Mouse (Mus musculus): ENCODE measurements at regions not wholly inside any gene's neighbourhood (a gene's known extent, or its start where the extent isn't known, plus 50 kb on each side); places are given as distances from the start of the nearest gene placed in this dataset.
"Not testable (repeated sequence)": the region's sequence is repeated elsewhere in the genome, so short reads cannot be mapped to it uniquely, and the experiment has no call there.

- H3K27me3 ChIP-seq (ENCODE audit: control insufficient read depth, insufficient read depth, low read length) = no peaks in the 10 kb centered on the region
- TF ChIP-seq POLR2A (IDR thresholded peaks at IDR 0.05; ENCODE audit: control insufficient read depth, extremely low read depth, insufficient read depth, low read length, poor library complexity) (no peak), CTCF (IDR thresholded peaks at IDR 0.05; ENCODE audit: borderline replicate concordance, control insufficient read depth, extremely low read depth, insufficient read depth, low read length, poor library complexity) (no peak)
- H3K4me1 ChIP-seq (replicated peaks; ENCODE audit: control insufficient read depth, insufficient read depth, low read length) = no peaks in the 10 kb centered on the region
- DNase-seq = no peak
- 65% methylated on average over 3 of the region's 3 CpGs for WGBS
- H3K4me3 ChIP-seq (ENCODE audit: control insufficient read depth, insufficient read depth, low read length) = no peak overlapping the region
- H3K36me3 ChIP-seq (ENCODE audit: control insufficient read depth, insufficient read depth, low read length) = no peaks in the 10 kb centered on the region
- H3K27ac ChIP-seq (ENCODE audit: control insufficient read depth, insufficient read depth, low read length) = no peak overlapping the region
Measured at GRCm38 (mm10) chr10:45866860-45867259, 289.2 kb downstream of the Hace1 start.

- Histone ChIP-seq H3K27me3 (ENCODE audit: control insufficient read depth, insufficient read depth, low read length) (no peaks in the 10 kb centered on the region), H3K4me3 (ENCODE audit: control insufficient read depth, insufficient read depth, low read length) (no peak overlapping the region), H3K27ac (ENCODE audit: control insufficient read depth, insufficient read depth, low read length) (no peak overlapping the region), H3K4me1 (replicated peaks; ENCODE audit: control insufficient read depth, insufficient read depth, low read length) (no peaks in the 10 kb centered on the region), H3K36me3 (ENCODE audit: control insufficient read depth, insufficient read depth, low read length) (no peaks in the 10 kb centered on the region)
- TF ChIP-seq POLR2A (IDR thresholded peaks at IDR 0.05; ENCODE audit: control insufficient read depth, extremely low read depth, insufficient read depth, low read length, poor library complexity) = no peak
- TF ChIP-seq CTCF (IDR thresholded peaks at IDR 0.05; ENCODE audit: borderline replicate concordance, control insufficient read depth, extremely low read depth, insufficient read depth, low read length, poor library complexity) = no peak
- no peak for DNase-seq
- WGBS = 91% methylated on average over 4 of the region's 4 CpGs
Measured at GRCm38 (mm10) chr10:45871028-45871427, 293.4 kb downstream of the Hace1 start.

- Histone ChIP-seq H3K27ac (ENCODE audit: control insufficient read depth, insufficient read depth, low read length) (no peak overlapping the region), H3K27me3 (ENCODE audit: control insufficient read depth, insufficient read depth, low read length) (no peaks in the 10 kb centered on the region), H3K4me3 (ENCODE audit: control insufficient read depth, insufficient read depth, low read length) (no peak overlapping the region), H3K4me1 (replicated peaks; ENCODE audit: control insufficient read depth, insufficient read depth, low read length) (no peaks in the 10 kb centered on the region), H3K36me3 (ENCODE audit: control insufficient read depth, insufficient read depth, low read length) (no peaks in the 10 kb centered on the region)
- TF ChIP-seq POLR2A (IDR thresholded peaks at IDR 0.05; ENCODE audit: control insufficient read depth, extremely low read depth, insufficient read depth, low read length, poor library complexity) (no peak), CTCF (IDR thresholded peaks at IDR 0.05; ENCODE audit: borderline replicate concordance, control insufficient read depth, extremely low read depth, insufficient read depth, low read length, poor library complexity) (no peak)
- no peak for DNase-seq
- WGBS = 93% methylated on average over 4 of the region's 4 CpGs
Measured at GRCm38 (mm10) chr10:45872007-45872890, 294.6 kb downstream of the Hace1 start.

DNA sequence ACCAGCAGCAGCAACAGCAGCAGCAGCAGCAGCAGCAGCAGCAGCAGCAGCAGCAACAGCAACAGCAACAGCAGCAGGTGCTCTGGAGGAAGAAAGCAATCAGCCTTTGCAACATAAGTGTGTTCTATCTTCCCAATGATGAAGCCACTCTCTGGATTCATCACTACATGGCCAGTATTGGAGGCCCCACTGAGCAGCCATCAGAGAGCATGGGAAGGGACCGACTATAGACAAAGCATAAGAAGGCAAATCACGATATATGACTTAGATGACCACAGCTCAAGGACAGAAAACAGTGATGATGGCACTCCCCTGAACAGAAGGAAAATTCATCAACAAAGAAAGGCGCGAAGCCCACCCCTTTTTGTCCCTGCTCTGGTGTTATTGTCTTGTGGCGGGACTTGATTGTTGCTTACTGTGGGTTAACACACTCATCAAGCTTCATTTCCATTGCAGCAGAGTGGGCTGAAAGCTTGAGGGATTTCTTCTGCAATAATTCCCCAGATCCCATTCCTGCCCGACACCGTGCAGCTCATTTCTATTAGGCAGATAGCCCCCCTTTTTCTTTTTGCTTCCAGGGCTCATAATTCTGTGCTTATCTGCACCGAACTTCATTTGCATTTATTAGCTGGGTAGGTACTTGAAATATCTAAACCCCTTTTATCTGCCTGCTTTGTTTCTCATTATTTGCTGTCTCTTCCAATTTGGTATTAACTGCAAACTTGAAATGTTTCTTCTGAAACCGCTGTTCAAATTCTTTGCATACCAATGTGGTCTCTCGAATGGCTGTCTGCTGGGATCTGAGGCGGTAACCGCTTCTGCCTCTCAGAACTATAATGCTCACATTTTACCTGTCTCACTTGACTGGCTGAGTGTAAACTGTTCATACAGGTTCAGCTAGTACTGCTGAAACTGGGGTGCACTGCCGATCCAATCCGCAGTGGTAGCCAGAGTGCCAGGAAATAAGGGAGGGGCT lies 296.5 kb downstream of the Hace1 start:
- Histone ChIP-seq H3K27ac (ENCODE audit: control insufficient read depth, insufficient read depth, low read length) (no peak overlapping the region), H3K4me1 (replicated peaks; ENCODE audit: control insufficient read depth, insufficient read depth, low read length) (no peaks in the 10 kb centered on the region), H3K27me3 (ENCODE audit: control insufficient read depth, insufficient read depth, low read length) (no peaks in the 10 kb centered on the region), H3K36me3 (ENCODE audit: control insufficient read depth, insufficient read depth, low read length) (no peaks in the 10 kb centered on the region), H3K4me3 (ENCODE audit: control insufficient read depth, insufficient read depth, low read length) (no peak overlapping the region)
- WGBS = 92% methylated on average over 14 of the region's 14 CpGs
- TF ChIP-seq POLR2A (IDR thresholded peaks at IDR 0.05; ENCODE audit: control insufficient read depth, extremely low read depth, insufficient read depth, low read length, poor library complexity) = no peak
- TF ChIP-seq CTCF (IDR thresholded peaks at IDR 0.05; ENCODE audit: borderline replicate concordance, control insufficient read depth, extremely low read depth, insufficient read depth, low read length, poor library complexity) = no peak
- no peak for DNase-seq

- not testable (repeated sequence) for DNase-seq; H3K4me1 ChIP-seq (replicated peaks; ENCODE audit: control insufficient read depth, insufficient read depth, low read length); H3K27ac ChIP-seq (ENCODE audit: control insufficient read depth, insufficient read depth, low read length); H3K27me3 ChIP-seq (ENCODE audit: control insufficient read depth, insufficient read depth, low read length); H3K4me3 ChIP-seq (ENCODE audit: control insufficient read depth, insufficient read depth, low read length); H3K36me3 ChIP-seq (ENCODE audit: control insufficient read depth, insufficient read depth, low read length)
- WGBS = 97% methylated on average over 20 of the region's 20 CpGs
Measured at GRCm38 (mm10) chr10:45875287-45875686, 297.7 kb downstream of the Hace1 start.

- WGBS = 96% methylated on average over 1 of the region's 1 CpGs
- H3K4me3 ChIP-seq (ENCODE audit: control insufficient read depth, insufficient read depth, low read length) = no peak overlapping the region
- H3K27ac ChIP-seq (ENCODE audit: control insufficient read depth, insufficient read depth, low read length) = no peak overlapping the region
- H3K27me3 ChIP-seq (ENCODE audit: control insufficient read depth, insufficient read depth, low read length) = no peaks in the 10 kb centered on the region
- no peak for DNase-seq
- TF ChIP-seq POLR2A (IDR thresholded peaks at IDR 0.05; ENCODE audit: control insufficient read depth, extremely low read depth, insufficient read depth, low read length, poor library complexity) = no peak
- no peak for TF ChIP-seq CTCF (IDR thresholded peaks at IDR 0.05; ENCODE audit: borderline replicate concordance, control insufficient read depth, extremely low read depth, insufficient read depth, low read length, poor library complexity)
- no peaks in the 10 kb centered on the region for H3K36me3 ChIP-seq (ENCODE audit: control insufficient read depth, insufficient read depth, low read length)
- H3K4me1 ChIP-seq (replicated peaks; ENCODE audit: control insufficient read depth, insufficient read depth, low read length) = no peaks in the 10 kb centered on the region
Measured at GRCm38 (mm10) chr10:45883745-45884144, 306.1 kb downstream of the Hace1 start.
